Mouse (Mus musculus): ENCODE measurements around the gene Rhou. TPM values are rescaled to one million over a fixed set of nuclear protein-coding genes. Genes with fewer than 3 reads are reported as not detected.
"Not testable (repeated sequence)": the region's sequence is repeated elsewhere in the genome, so short reads cannot be mapped to it uniquely, and the experiment has no call there.

The Rhou gene
- polyA plus RNA-seq, 1 experiment = 3.5 TPM

- H3K36me3 ChIP-seq (ENCODE audit: control insufficient read depth, insufficient read depth, low read length) = no peaks in the 10 kb centered on the region
- DNase-seq = no peak
- H3K4me1 ChIP-seq (replicated peaks; ENCODE audit: control insufficient read depth, insufficient read depth, low read length) = 0 out of 2 replicates have a peak, but pooled peaks cover 4% of the 10 kb centered on the region
- H3K27me3 ChIP-seq (ENCODE audit: control insufficient read depth, insufficient read depth, low read length) = peaks cover 15% of the 10 kb centered on the region; the same call in 1 of the 2 replicates
- 59% methylated on average over 6 of the region's 6 CpGs for WGBS
- H3K4me3 ChIP-seq (ENCODE audit: control insufficient read depth, insufficient read depth, low read length) = no peak overlapping the region
- no peak overlapping the region for H3K27ac ChIP-seq (ENCODE audit: control insufficient read depth, insufficient read depth, low read length)
- TF ChIP-seq POLR2A (IDR thresholded peaks at IDR 0.05; ENCODE audit: control insufficient read depth, extremely low read depth, insufficient read depth, low read length, poor library complexity) (no peak), CTCF (IDR thresholded peaks at IDR 0.05; ENCODE audit: borderline replicate concordance, control insufficient read depth, extremely low read depth, insufficient read depth, low read length, poor library complexity) (no peak)
Measured at GRCm38 (mm10) chr8:123627410-123628147, 26.1 kb upstream of the Rhou start.

DNA sequence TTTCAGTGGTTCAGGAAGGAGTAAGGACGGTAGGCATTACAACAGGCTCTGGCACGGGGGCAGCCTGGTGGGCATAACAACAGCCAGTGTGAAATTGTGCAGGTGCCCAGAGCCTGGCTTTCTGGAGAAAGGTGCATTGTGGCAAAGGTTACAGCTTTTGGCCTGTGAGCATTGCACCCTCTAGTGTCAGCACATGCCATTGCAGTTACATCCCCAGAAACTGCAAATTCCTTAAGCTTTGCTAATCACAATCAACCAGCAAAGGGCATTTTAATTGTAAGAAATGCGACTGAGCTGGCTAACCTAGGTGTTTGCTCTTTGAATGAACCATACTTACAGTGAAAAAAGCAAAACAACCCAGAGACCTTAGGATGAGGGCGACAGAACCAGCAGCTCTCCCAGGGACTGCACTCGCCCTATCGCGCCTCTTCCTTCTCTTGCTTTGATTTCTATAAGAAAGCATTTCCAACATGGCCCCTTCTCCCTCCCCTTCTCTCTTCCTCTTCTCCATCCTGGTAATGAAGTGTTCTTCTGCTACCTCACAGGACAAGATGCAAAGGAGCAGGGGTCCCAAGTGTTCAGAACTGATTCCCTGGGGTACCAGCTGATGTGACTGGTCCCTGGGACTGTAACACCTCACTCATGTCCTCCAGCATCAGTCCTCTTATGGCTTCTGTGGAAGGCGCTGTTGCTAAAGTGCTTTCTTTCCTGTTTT lies 25.3 kb upstream of the Rhou start:
- no peak for TF ChIP-seq CTCF (IDR thresholded peaks at IDR 0.05; ENCODE audit: borderline replicate concordance, control insufficient read depth, extremely low read depth, insufficient read depth, low read length, poor library complexity)
- TF ChIP-seq POLR2A (IDR thresholded peaks at IDR 0.05; ENCODE audit: control insufficient read depth, extremely low read depth, insufficient read depth, low read length, poor library complexity) = no peak
- Histone ChIP-seq H3K27ac (ENCODE audit: control insufficient read depth, insufficient read depth, low read length) (no peak overlapping the region), H3K4me3 (ENCODE audit: control insufficient read depth, insufficient read depth, low read length) (no peak overlapping the region), H3K27me3 (ENCODE audit: control insufficient read depth, insufficient read depth, low read length) (peaks cover 15% of the 10 kb centered on the region; the same call in 1 of the 2 replicates), H3K36me3 (ENCODE audit: control insufficient read depth, insufficient read depth, low read length) (no peaks in the 10 kb centered on the region), H3K4me1 (replicated peaks; ENCODE audit: control insufficient read depth, insufficient read depth, low read length) (0 out of 2 replicates have a peak, but pooled peaks cover 4% of the 10 kb centered on the region)
- peak; percentile 47 for DNase-seq
- 5% methylated on average over 8 of the region's 8 CpGs for WGBS

GRCm38 (mm10) chr8:123628968-123629755 lies 24.6 kb upstream of the Rhou start:
- H3K4me1 ChIP-seq (replicated peaks; ENCODE audit: control insufficient read depth, insufficient read depth, low read length) = 0 out of 2 replicates have a peak, but pooled peaks cover 4% of the 10 kb centered on the region
- peaks cover 16% of the 10 kb centered on the region; the same call in 1 of the 2 replicates for H3K27me3 ChIP-seq (ENCODE audit: control insufficient read depth, insufficient read depth, low read length)
- 11% methylated on average over 19 of the region's 19 CpGs for WGBS
- DNase-seq = peak; percentile 50
- no peak overlapping the region for H3K4me3 ChIP-seq (ENCODE audit: control insufficient read depth, insufficient read depth, low read length)
- TF ChIP-seq CTCF (IDR thresholded peaks at IDR 0.05; ENCODE audit: borderline replicate concordance, control insufficient read depth, extremely low read depth, insufficient read depth, low read length, poor library complexity) (peak; percentile 82), POLR2A (IDR thresholded peaks at IDR 0.05; ENCODE audit: control insufficient read depth, extremely low read depth, insufficient read depth, low read length, poor library complexity) (0 out of 2 replicates have a peak, but pooled peaks have one; percentile 18)
- H3K27ac ChIP-seq (ENCODE audit: control insufficient read depth, insufficient read depth, low read length) = no peak overlapping the region
- no peaks in the 10 kb centered on the region for H3K36me3 ChIP-seq (ENCODE audit: control insufficient read depth, insufficient read depth, low read length)

DNA sequence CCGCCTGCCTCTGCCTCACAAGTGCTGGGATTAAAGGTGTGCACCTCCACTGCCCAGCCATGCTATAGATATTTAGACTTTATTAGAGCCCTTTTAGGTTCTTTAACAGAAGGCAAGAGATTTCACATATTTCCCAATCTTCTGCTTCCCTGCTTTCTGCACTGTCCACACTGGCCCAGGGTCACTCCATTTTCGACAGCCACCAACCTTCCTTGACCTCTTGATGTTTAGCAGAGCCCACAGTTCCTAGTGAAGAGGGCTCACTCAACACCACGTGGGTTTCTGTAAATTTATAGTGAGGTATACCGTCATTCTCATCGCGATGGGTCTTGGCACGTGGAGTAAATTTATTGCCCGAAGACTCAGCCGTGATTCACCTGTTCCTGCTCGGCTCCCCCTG lies 23.7 kb upstream of the Rhou start:
- H3K36me3 ChIP-seq (ENCODE audit: control insufficient read depth, insufficient read depth, low read length) = no peaks in the 10 kb centered on the region
- H3K4me3 ChIP-seq (ENCODE audit: control insufficient read depth, insufficient read depth, low read length) = no peak overlapping the region
- WGBS = 45% methylated on average over 10 of the region's 10 CpGs

DNA sequence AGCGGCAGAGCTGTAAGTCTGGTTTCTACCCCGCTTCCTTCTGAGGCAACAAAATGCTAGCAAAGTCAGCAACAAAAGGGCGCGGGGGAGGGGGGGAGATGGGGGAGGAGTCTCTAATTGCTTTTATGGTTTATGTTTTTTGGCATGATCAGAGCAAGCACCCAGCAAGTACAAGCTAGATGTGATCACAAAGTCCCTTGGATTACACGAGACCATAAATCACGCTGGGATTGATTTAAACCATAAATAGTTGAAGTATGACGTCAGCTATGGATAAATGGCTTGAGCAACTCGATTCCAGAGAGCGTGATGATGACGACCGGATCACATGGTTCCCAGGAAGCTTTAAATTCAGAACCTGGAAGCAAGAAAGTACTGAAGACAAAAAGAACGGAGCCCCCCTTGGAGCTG lies 22.9 kb upstream of the Rhou start:
- Histone ChIP-seq H3K4me1 (replicated peaks; ENCODE audit: control insufficient read depth, insufficient read depth, low read length) (0 out of 2 replicates have a peak, but pooled peaks cover 4% of the 10 kb centered on the region), H3K36me3 (ENCODE audit: control insufficient read depth, insufficient read depth, low read length) (no peaks in the 10 kb centered on the region), H3K27me3 (ENCODE audit: control insufficient read depth, insufficient read depth, low read length) (peaks cover 12% of the 10 kb centered on the region; the same call in 1 of the 2 replicates), H3K4me3 (ENCODE audit: control insufficient read depth, insufficient read depth, low read length) (no peak overlapping the region), H3K27ac (ENCODE audit: control insufficient read depth, insufficient read depth, low read length) (no peak overlapping the region)
- no peak for DNase-seq
- 52% methylated on average over 12 of the region's 12 CpGs for WGBS
- TF ChIP-seq CTCF (IDR thresholded peaks at IDR 0.05; ENCODE audit: borderline replicate concordance, control insufficient read depth, extremely low read depth, insufficient read depth, low read length, poor library complexity) = no peak
- TF ChIP-seq POLR2A (IDR thresholded peaks at IDR 0.05; ENCODE audit: control insufficient read depth, extremely low read depth, insufficient read depth, low read length, poor library complexity) = no peak

More for the DNA sequence above, 23.7 kb upstream of the Rhou start:
- DNase-seq = no peak
- TF ChIP-seq CTCF (IDR thresholded peaks at IDR 0.05; ENCODE audit: borderline replicate concordance, control insufficient read depth, extremely low read depth, insufficient read depth, low read length, poor library complexity) (no peak), POLR2A (IDR thresholded peaks at IDR 0.05; ENCODE audit: control insufficient read depth, extremely low read depth, insufficient read depth, low read length, poor library complexity) (no peak)
- Histone ChIP-seq H3K27me3 (ENCODE audit: control insufficient read depth, insufficient read depth, low read length) (peaks cover 12% of the 10 kb centered on the region; the same call in 1 of the 2 replicates), H3K27ac (ENCODE audit: control insufficient read depth, insufficient read depth, low read length) (no peak overlapping the region), H3K4me1 (replicated peaks; ENCODE audit: control insufficient read depth, insufficient read depth, low read length) (0 out of 2 replicates have a peak, but pooled peaks cover 4% of the 10 kb centered on the region)

- peaks cover 12% of the 10 kb centered on the region; the same call in 1 of the 2 replicates for H3K27me3 ChIP-seq (ENCODE audit: control insufficient read depth, insufficient read depth, low read length)
- DNase-seq; H3K4me3 ChIP-seq (ENCODE audit: control insufficient read depth, insufficient read depth, low read length); H3K36me3 ChIP-seq (ENCODE audit: control insufficient read depth, insufficient read depth, low read length); H3K4me1 ChIP-seq (replicated peaks; ENCODE audit: control insufficient read depth, insufficient read depth, low read length); H3K27ac ChIP-seq (ENCODE audit: control insufficient read depth, insufficient read depth, low read length): not testable (repeated sequence)
- WGBS = 76% methylated on average over 3 of the region's 3 CpGs
Measured at GRCm38 (mm10) chr8:123631746-123632145, 22.0 kb upstream of the Rhou start.

Data from thymus, adult 2 months (tissue).